Mouse (Mus musculus): Measurements from ENCODE around the gene Trnau1ap. TPM values are rescaled to one million over a fixed set of nuclear protein-coding genes. Genes with fewer than 3 reads are reported as not detected.
"Not testable (repeated sequence)": the region's sequence is repeated elsewhere in the genome, so short reads cannot be mapped to it uniquely, and the experiment has no call there.

Trnau1ap gene
- polyA plus RNA-seq, 1 experiment from 2014 or later, result 83.5 TPM

DNA sequence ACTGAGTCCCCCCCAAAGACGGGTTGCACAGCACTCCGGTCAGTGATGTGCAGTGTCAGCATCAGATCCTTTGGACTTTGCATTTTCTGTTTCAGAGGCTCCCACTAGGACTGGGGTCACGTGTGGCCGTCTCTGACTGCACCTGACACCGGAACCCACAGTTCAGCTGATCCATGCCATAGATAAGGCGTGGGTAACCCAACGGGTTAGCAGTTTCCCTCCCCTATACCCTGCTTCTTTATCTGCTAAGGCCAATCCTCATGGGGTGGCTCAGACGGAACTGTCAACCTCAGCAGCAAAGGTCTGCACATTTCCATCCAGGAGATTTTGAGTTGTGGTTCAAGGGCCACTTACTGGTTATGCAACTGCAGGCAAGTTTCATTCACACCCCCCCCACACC is 24.1 kb downstream of the Trnau1ap start:
- no peak overlapping the region for H3K4me3 ChIP-seq

DNA sequence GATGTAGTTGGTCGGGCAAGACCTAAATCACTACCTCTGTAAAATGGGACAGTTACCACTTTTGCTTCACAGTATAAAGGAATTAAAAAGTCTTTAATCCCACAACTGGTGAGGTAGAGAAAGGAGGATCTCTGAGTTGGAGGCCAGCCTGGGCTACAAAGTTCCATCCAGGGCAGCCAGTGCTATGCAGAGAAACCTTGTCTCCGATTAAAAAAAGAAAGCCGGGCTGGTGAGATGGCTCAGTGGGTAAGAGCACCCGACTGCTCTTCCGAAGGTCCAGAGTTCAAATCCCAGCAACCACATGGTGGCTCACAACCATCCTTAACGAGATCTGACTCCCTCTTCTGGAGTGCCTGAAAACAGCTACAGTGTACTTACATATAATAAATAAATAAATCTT is 25.9 kb downstream of the Trnau1ap start:
- Histone ChIP-seq H3K4me1 (peaks cover 15% of the 10 kb centered on the region), H3K27ac (replicated peaks) (peak overlapping the region; percentile 80), H3K4me3 (peak overlapping the region; percentile 66)
- DNase-seq (ENCODE audit: low spot score); H3K27me3 ChIP-seq (replicated peaks; ENCODE audit: low read depth, poor library complexity, severe bottlenecking); H3K9me3 ChIP-seq; H3K36me3 ChIP-seq (replicated peaks): not testable (repeated sequence)
- 44% methylated on average over 6 of the region's 6 CpGs for WGBS

More for the DNA sequence above, 24.1 kb downstream of the Trnau1ap start:
- WGBS, result 84% methylated on average over 8 of the region's 8 CpGs
- DNase-seq (ENCODE audit: low spot score), result no peak
- Histone ChIP-seq H3K9me3 (no peaks in the 10 kb centered on the region), H3K27ac (replicated peaks) (no peak overlapping the region), H3K36me3 (replicated peaks) (peaks cover 12% of the 10 kb centered on the region), H3K4me1 (peaks cover 26% of the 10 kb centered on the region), H3K27me3 (replicated peaks; ENCODE audit: low read depth, poor library complexity, severe bottlenecking) (no peaks in the 10 kb centered on the region)

DNA sequence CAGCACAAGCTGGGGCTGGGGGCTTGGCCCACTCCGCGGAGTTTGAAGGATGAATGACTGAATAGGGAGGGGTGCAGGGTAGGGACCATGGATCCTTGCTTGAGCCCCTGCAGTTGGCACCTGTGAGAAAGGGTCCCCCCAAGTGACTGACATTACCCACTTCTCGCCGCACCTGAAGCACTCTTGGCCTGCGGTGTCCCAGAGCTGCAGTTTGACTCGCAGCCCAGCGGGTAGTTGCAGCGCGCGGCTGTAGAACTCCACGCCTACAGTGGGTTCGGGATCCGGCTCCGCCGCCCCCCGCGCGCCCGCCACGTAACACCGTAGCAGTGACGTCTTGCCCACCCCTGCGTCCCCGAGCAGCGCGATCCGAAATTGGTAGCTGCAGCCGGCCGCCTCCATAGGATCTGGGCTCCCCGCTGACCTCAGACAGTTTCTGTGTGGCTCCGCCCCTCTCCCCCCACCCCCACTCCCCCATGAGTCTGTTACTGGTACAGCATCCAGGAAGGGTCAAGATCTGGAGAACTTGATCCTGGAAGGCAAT is 26.3 kb downstream of the Trnau1ap start, which contains the start of gene Rab42:
Gene Rab42, minus strand, starts transcription at position 447 of the 541 bp plus-strand sequence.
- peak; percentile 84 for DNase-seq (ENCODE audit: low spot score)
- Histone ChIP-seq H3K4me3 (peak within 1 kb of the TSS; percentile 66), H3K9me3 (no peaks in the 10 kb centered on the region), H3K27me3 (replicated peaks; ENCODE audit: low read depth, poor library complexity, severe bottlenecking) (no peaks in the 10 kb centered on the region), H3K4me1 (peaks cover 15% of the 10 kb centered on the region), H3K27ac (replicated peaks) (peak within 1 kb of the TSS; percentile 80), H3K36me3 (replicated peaks) (no peaks in the 10 kb centered on the region)
- WGBS, result 2% methylated on average over 31 of the region's 31 CpGs

DNA sequence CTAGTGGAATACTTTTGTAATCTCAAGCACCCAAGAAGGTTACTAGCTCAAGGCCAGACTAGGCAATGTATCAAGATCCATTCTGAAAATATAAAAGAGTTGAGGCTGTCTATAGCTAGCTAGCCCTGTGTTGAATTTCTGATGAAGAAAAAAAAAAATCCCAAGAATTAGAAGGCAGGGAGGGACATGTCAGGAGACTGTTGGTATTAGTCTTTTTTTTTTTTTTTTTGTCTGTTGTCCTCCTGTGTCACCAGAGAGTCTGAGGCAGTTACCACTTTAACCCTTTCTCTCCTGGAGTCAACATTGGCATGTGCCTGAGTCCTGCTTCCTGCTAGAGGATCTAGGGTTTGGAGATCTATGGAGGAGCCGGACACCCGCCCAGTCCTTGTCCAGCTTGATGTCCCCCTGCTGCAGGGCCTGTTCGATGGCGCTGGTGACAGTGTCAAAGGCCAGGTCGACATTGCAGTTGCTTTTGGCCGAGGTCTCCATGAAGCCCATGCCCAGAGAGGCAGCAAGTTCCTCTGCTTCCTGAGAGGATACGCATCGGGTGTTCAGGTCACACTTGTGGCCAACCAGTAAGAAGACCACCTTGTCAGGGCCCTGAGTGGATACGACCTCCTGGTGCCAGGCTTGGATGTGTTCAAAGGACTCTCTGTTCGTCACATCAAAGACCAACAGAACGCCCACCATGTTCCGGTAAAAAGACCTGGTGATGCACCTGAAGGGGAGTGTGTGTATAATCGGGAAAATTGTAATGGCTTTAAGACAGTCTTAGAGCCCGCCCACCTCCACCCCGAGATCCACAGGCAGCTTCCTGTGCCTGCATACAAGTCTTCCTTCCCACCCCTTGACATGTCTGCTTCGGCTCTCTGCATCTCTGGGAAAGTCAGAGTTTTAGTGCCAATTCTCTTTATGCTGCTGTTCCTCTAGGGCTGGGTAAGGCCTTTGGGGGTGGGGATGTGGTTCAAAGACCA is 27.1 kb downstream of the Trnau1ap start:
- Histone ChIP-seq H3K4me3 (peak overlapping the region; percentile 66), H3K27ac (replicated peaks) (peak overlapping the region; percentile 80), H3K36me3 (replicated peaks) (no peaks in the 10 kb centered on the region), H3K27me3 (replicated peaks; ENCODE audit: low read depth, poor library complexity, severe bottlenecking) (no peaks in the 10 kb centered on the region), H3K9me3 (no peaks in the 10 kb centered on the region), H3K4me1 (peaks cover 15% of the 10 kb centered on the region)
- DNase-seq (ENCODE audit: low spot score), result no peak
- 71% methylated on average over 16 of the region's 16 CpGs for WGBS

DNA sequence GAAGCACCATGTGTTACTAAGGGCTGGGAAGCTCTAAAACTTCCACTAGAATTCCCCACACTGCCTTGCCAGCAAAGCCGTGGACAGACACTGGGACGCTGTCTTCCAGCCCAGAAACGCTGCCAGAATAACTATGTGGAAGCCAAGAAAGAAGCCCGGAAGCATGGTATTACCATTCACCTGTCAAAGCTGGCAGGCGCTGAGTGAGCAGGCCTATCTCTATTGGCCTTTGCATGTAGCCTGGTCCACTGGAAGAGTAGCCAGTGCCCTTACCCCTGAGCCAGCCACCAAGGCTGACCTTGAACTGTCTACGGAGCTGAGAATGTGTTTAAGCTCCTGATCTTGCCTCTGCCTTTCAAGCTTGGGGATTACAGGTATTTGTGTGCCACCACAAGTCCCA is 27.9 kb downstream of the Trnau1ap start:
- 81% methylated on average over 6 of the region's 6 CpGs for WGBS
- Histone ChIP-seq H3K4me1 (peaks cover 15% of the 10 kb centered on the region), H3K4me3 (no peak overlapping the region), H3K36me3 (replicated peaks) (no peaks in the 10 kb centered on the region), H3K9me3 (no peaks in the 10 kb centered on the region), H3K27me3 (replicated peaks; ENCODE audit: low read depth, poor library complexity, severe bottlenecking) (no peaks in the 10 kb centered on the region), H3K27ac (replicated peaks) (no peak overlapping the region)
- no peak for DNase-seq (ENCODE audit: low spot score)

DNA sequence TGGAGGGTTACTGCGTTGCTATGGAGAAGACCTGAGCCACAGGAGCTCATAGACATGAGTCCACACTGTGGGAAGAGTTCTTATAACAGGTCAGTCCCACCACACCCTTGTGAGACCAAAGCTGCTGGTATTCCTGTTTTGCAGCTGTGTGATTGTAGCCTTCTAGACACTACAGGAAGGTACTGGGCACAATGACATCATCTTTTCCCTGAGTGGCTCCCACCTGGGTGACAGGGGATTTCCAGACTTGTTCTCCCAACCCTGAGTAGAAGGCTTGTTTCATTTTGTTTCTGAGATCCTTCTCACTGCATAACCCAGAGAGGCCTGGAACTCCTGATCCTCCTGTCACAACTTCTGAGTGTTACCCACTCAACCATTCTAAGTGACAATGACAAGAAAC is 29.5 kb downstream of the Trnau1ap start:
- WGBS, result 91% methylated on average over 1 of the region's 1 CpGs
- Histone ChIP-seq H3K4me3 (no peak overlapping the region), H3K4me1 (peaks cover 15% of the 10 kb centered on the region), H3K27me3 (replicated peaks; ENCODE audit: low read depth, poor library complexity, severe bottlenecking) (no peaks in the 10 kb centered on the region), H3K9me3 (no peaks in the 10 kb centered on the region), H3K27ac (replicated peaks) (no peak overlapping the region), H3K36me3 (replicated peaks) (peaks cover 1% of the 10 kb centered on the region; the same call in 1 of the 2 replicates)
- DNase-seq (ENCODE audit: low spot score), result no peak

DNA sequence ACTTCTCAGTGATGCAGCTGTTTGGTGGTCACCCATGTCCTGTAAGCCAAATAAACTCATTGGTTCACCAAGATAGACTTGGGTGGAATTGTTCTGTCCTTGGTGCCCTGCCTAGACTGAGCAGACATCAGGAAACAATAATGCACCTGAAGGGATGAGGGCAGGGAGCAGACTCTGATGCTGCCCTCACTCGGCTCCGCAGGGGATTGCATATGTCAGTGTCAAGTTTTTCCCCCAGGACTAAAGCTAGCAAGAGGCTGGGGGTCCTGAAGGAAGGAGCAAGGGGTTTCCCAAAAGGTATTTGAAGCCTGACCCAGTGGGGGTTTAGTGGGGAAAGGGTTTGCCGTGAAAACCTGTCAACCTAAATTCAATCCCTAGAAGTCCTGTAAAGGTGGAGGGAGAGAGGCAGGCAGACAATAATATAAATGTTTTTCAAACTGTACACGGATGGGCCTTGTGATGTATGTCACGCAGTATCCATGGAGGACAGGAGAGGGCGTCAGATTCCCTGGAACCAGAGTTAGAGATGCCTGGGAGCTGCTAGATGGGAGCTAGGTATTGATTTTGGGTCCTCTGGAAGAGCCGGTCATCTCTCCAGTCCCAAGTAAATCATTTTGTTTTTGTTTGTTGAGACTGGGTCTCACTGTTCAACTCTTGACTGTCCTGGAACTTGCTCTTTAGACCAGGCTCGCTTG is 33.5 kb downstream of the Trnau1ap start:
- peak; percentile 18 for DNase-seq (ENCODE audit: low spot score)
- no peaks in the 10 kb centered on the region for H3K27me3 ChIP-seq (replicated peaks; ENCODE audit: low read depth, poor library complexity, severe bottlenecking)
- no peaks in the 10 kb centered on the region for H3K4me1 ChIP-seq
- no peak overlapping the region for H3K4me3 ChIP-seq
- WGBS, result 43% methylated on average over 8 of the region's 8 CpGs
- no peaks in the 10 kb centered on the region for H3K9me3 ChIP-seq
- H3K36me3 ChIP-seq (replicated peaks), result peaks cover 40% of the 10 kb centered on the region
- H3K27ac ChIP-seq (replicated peaks), result no peak overlapping the region

DNA sequence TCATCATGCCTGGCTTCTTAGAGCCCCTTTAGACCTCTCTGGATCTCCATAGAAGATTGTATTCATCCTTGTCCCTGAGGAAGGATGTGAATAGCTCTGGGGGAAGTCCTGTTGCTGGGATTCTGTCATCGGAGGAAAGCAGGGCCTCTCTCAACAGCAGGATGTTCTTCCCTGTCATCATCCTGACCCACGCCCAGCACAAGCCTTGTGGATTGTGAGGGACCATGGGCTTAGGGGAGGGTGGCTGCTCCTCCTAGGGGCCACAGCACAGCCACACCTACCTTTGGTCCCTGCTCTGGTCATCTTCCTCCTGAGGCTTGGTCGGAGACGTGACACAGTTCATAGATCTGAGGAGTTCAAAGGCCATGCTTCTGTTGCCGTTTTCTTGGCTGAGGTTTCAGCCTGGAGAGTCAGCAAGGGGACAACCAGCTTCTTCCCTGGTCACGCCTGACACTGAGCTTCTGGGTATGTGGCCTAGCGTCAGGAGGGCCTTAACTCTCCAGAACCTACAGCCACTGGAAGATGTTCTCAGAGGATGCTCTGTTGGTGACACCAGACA is 35.6 kb downstream of the Trnau1ap start:
- Histone ChIP-seq H3K27ac (replicated peaks) (no peak overlapping the region), H3K27me3 (replicated peaks; ENCODE audit: low read depth, poor library complexity, severe bottlenecking) (no peaks in the 10 kb centered on the region), H3K4me1 (no peaks in the 10 kb centered on the region), H3K9me3 (no peaks in the 10 kb centered on the region), H3K4me3 (no peak overlapping the region), H3K36me3 (replicated peaks) (peaks cover 61% of the 10 kb centered on the region)
- DNase-seq (ENCODE audit: low spot score), result no peak
- WGBS, result 86% methylated on average over 7 of the region's 7 CpGs

DNA sequence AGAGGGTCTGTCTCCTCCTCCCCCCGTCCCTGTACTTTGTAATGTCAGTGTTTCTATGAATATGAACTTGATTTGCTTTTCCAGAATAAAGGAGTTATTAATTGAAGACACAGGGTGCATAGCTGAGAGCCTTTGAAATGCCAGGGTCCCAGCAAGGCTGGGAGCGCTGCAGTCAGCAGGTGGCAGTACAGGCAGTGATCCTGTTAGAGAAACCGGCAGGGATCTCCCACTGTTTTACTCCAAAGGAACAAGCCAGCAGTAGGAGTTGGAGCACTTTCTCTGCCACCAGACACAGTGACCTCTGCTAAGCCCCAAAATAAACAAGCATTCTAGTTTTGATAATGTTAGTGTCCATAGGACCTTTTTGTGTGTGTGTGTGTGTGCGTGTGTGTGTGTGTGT is 36.4 kb downstream of the Trnau1ap start:
- Histone ChIP-seq H3K9me3 (no peaks in the 10 kb centered on the region), H3K36me3 (replicated peaks) (peaks cover 62% of the 10 kb centered on the region), H3K4me3 (no peak overlapping the region), H3K27me3 (replicated peaks; ENCODE audit: low read depth, poor library complexity, severe bottlenecking) (no peaks in the 10 kb centered on the region), H3K4me1 (no peaks in the 10 kb centered on the region), H3K27ac (replicated peaks) (no peak overlapping the region)
- peak; percentile 42 for DNase-seq (ENCODE audit: low spot score)
- WGBS, result 46% methylated on average over 4 of the region's 4 CpGs

DNA sequence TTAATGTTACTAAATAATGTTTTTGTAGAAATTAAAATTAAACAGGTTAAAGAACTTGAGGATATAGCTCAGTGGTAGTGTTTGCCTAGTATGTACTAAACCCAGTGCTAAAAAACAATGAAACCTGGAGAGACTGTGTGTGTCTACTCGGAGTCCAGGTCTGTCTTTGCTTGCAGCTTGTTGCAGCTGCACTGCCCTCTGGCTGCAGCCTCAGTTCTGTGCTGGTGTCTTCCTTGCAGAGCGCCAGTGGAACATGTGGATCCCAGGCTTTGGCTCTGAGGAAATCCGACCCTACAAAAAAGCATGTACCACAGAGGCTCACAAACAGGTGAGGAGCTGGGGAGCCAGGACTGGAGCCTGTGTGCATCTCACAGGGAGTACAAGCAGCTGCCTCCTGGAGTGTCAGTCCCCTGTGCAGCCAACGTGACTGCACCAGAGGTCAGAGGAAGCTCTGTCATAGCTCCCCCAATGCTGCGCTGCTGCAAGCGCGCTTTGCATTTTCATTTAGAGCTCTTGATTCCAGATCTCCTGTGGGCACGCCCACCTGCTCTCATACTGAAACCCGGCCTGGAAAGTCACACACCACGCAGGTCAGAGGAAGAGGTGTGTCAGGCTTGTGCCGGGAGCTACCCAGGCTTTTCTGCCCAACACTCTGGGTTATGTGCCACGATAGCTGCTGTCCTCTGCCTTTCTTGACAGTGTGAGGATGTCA is 37.6 kb downstream of the Trnau1ap start:
- Histone ChIP-seq H3K4me1 (no peaks in the 10 kb centered on the region), H3K27ac (replicated peaks) (no peak overlapping the region), H3K36me3 (replicated peaks) (peaks cover 67% of the 10 kb centered on the region), H3K27me3 (replicated peaks; ENCODE audit: low read depth, poor library complexity, severe bottlenecking) (no peaks in the 10 kb centered on the region), H3K9me3 (no peaks in the 10 kb centered on the region), H3K4me3 (no peak overlapping the region)
- WGBS, result 81% methylated on average over 12 of the region's 12 CpGs
- no peak for DNase-seq (ENCODE audit: low spot score)

DNA sequence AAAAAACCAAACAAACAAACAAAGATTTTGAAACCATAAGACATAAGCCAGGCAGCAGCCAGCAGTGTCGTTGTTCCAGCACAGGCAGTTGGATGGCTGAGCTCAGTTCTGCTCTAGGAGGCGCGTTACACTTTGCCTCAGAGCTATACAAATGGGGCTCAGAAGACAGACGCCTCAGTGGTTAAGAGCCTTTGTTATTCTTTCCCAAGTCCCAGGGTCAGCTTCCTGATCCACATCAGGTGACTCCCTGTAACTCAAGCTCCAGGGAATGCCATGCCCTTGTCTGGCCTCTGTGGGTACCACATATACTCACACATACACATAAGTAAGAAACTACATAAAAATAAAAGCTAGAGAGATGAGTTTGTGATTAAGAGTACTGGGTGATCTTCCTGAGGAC is 38.3 kb downstream of the Trnau1ap start:
- no peak for DNase-seq (ENCODE audit: low spot score)
- no peaks in the 10 kb centered on the region for H3K9me3 ChIP-seq
- no peaks in the 10 kb centered on the region for H3K4me1 ChIP-seq
- H3K27me3 ChIP-seq (replicated peaks; ENCODE audit: low read depth, poor library complexity, severe bottlenecking), result no peaks in the 10 kb centered on the region
- H3K27ac ChIP-seq (replicated peaks), result no peak overlapping the region
- H3K4me3 ChIP-seq, result no peak overlapping the region
- 91% methylated on average over 4 of the region's 4 CpGs for WGBS
- H3K36me3 ChIP-seq (replicated peaks), result peaks cover 75% of the 10 kb centered on the region

DNA sequence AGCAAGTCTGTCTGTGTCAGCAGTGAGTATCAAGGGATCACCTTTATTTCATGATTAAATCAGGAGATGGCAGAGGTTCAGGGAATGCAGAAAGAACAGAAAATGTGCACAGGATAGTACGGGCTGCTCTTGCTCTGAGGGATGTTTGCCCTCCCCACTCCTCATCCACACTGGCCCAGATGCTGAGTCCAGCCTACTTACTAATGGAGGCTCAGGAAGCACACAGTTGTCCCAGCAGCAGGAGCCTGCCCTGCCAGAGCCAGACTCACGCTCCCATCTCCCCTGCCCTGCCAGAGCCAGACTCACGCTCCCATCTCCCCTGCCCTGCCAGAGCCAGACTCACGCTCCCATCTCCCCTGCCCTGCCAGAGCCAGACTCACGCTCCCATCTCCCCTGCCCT is 40.5 kb downstream of the Trnau1ap start:
- peaks cover 83% of the 10 kb centered on the region for H3K36me3 ChIP-seq (replicated peaks)
- H3K4me1 ChIP-seq; DNase-seq (ENCODE audit: low spot score); H3K27ac ChIP-seq (replicated peaks); H3K9me3 ChIP-seq; H3K27me3 ChIP-seq (replicated peaks; ENCODE audit: low read depth, poor library complexity, severe bottlenecking); H3K4me3 ChIP-seq: not testable (repeated sequence)
- WGBS, result 88% methylated on average over 4 of the region's 5 CpGs

All from embryonic facial prominence, embryonic 10.5 days (tissue).